Mouse (Mus musculus) thymus, postnatal 4 days (tissue): ENCODE data around the gene Cyp2f2.

Source experiments
- DNase-seq: peaks from one replicate; pipeline ENCODE4 v3.0.0; 2021

Cyp2f2 gene

GRCm38 (mm10) chr7:27119676-27120075 lies at the start of gene Cyp2f2:
Cyp2f2 (plus strand) TSS chr7:27119909.
- no peak for DNase-seq

DNA sequence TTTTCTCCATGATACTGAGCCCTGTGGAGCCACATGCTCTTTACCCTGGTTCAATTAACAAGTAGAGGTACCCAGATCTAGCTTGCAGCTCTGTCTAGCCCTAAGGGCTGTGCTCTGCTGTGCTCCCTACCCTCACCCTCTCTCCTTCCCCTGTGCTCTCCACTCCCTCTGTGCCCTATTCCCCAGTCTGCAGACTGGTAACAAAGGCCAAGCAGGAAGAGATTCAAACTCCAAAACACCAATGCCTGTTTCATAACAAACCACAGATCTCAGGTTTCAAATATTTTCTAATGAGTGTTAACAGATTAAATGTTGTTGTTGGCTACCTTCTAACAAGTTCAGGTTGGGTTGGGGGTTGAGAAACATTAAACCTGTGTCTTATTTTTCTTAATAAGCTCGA lies 41.1 kb upstream of the Cyp2f2 start:
- DNase-seq = no peak

DNA sequence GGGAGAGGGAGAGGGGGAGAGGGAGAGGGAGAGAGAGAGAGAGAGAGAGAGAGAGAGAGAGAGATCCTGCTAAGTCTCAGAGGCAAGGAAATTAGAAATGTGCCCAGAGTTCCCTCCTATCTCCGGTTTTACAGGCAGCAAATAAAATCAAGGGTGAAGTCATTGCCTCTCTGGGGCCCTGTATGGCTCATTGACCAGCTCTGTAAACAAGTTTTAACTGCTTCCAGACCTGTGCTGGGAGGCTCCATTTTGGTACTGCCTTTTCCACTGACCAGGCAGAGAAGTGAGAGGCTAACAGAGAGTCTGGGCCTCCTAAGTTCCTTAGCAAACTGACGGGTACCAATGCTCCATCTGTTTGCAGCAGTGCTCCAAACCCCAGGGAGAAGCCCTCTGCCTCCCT lies 38.1 kb upstream of the Cyp2f2 start:
- no peak for DNase-seq

DNA sequence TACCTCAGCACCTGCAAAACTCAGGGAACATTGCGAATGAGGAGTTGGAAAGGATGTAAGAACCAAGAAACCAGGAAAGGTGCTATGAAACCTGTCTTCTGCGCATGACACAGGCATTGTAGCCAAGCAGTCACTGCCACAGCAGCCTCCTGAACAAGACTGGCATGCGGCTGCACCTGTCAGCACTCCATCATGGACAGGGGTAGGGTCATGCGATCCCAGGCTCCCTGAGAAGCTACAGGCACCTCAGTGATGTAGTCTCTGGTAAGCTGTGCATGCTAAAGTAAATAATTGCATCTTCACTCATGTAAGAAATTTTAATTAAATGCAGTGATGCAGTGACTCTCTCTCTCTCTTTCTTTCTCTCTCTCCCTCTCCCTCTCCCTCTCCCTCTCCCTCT lies 28.7 kb upstream of the Cyp2f2 start:
- DNase-seq = no peak

GRCm38 (mm10) chr7:27092038-27092703 lies 27.5 kb upstream of the Cyp2f2 start:
- no peak for DNase-seq

- no peak for DNase-seq
Measured at GRCm38 (mm10) chr7:27092882-27093281, 26.8 kb upstream of the Cyp2f2 start.

DNA sequence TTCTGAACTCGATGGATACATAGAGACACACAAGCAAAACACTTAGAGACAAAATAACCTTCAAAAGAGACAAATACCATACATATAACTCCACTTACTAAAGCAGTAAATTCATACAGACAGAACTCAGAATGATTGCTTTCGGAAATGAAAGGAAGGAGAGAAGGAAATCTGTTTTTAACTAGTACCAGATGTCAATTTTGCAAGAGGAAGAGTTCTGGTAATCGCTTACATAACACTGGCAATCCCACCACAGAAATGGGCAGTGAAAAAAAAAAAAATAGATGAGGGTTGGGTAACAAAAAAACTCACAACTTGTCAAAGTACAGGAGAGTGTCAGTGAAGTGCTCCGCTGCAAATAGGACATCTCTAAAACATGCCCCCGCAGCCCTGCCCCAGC lies 14.8 kb upstream of the Cyp2f2 start:
- no peak for DNase-seq

GRCm38 (mm10) chr7:27110327-27110726 lies 9.4 kb upstream of the Cyp2f2 start:
- no peak for DNase-seq

GRCm38 (mm10) chr7:27111038-27111437 lies 8.7 kb upstream of the Cyp2f2 start:
- no peak for DNase-seq

- DNase-seq = no peak
Measured at GRCm38 (mm10) chr7:27111987-27112386, 7.7 kb upstream of the Cyp2f2 start.

DNA sequence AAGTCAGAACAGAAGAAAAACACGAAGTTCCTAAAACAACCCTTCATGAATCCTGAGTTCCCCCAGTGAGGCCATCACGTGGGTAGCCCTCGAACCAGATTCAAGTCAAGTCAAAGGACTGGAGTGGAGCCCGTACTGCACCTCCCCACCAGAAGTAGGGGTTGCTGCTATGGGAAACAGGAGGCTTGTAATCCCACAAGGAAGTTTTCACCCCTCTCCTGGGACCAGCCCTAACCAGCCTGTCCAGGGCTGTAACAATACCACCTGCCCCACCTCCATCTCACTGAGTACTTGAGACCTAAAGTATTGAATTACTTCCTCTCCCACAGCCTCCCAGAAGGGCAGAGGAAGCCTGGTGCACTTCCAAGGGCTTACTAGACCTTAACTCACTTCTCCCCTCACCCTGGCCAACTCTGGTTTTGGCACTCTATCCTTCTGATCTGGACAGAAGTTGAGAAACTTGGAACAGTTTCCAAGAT lies 1.6 kb upstream of the Cyp2f2 start:
- DNase-seq = no peak

GRCm38 (mm10) chr7:27124305-27124832 lies 4.7 kb downstream of the Cyp2f2 start:
- no peak for DNase-seq

- no peak for DNase-seq
Measured at GRCm38 (mm10) chr7:27124969-27125368, 5.3 kb downstream of the Cyp2f2 start.

- peak; percentile 52 for DNase-seq
Measured at GRCm38 (mm10) chr7:27128162-27128561, 8.5 kb downstream of the Cyp2f2 start.

- no peak for DNase-seq
Measured at GRCm38 (mm10) chr7:27128946-27129345, 9.2 kb downstream of the Cyp2f2 start.

- DNase-seq = no peak
Measured at GRCm38 (mm10) chr7:27129811-27130210, 10.1 kb downstream of the Cyp2f2 start.

DNA sequence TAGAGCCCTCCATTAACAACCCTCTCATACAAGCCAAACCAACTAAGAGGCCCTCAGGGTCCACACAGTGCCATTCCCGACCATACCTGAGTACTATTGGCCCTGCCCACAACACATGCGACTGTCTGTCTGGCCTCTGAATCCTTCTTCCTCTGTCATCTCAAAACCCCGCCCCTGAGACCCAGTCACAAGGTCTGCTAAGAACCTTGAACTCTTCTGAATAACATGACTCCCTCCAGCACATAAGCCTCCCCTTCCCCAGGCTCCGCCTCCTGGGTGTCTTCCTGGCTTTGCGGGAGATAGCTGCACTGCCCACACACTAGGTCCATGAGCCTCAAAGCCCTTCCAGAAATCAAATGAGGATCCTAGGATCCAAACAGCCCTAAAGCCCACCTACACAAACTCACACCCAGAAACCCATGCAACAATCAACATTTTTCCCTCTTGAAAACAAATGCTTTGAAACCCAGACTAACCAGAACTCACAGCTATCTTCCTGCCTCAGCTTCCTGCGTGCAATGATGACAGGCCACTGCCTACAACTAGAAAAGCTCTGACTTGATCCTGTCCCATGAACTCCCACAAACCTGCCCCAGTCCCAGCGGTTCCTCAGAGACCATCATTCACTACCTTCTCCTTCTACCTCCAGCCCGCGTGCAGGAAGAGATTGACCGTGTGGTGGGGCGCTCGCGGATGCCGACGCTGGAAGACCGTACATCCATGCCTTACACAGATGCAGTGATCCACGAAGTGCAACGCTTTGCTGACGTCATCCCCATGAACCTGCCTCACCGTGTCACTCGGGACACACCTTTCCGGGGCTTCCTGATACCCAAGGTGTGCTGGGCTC lies 11.0 kb downstream of the Cyp2f2 start:
- DNase-seq = no peak

- no peak for DNase-seq
Measured at GRCm38 (mm10) chr7:27131387-27131786, 11.7 kb downstream of the Cyp2f2 start.

DNA sequence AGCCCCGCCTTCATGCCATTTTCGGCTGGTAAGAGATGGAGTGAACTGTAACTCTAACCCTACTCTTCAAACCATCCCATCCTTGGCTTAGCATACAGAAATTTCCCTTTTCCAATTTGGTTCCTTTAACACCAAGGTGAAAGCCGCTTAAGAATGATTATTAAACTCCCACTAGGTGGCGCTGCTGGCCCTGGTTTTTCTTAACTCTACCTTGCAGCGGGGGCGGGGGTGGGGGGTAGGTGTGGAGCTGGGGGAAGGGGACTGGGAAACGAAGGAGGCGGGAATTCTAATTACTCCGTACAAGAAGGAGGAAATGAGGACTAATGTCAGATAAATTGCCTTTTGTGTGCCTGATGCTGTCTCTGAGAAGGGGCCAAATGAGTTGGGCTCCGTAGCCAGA lies 12.9 kb downstream of the Cyp2f2 start:
- peak; percentile 69 for DNase-seq

DNA sequence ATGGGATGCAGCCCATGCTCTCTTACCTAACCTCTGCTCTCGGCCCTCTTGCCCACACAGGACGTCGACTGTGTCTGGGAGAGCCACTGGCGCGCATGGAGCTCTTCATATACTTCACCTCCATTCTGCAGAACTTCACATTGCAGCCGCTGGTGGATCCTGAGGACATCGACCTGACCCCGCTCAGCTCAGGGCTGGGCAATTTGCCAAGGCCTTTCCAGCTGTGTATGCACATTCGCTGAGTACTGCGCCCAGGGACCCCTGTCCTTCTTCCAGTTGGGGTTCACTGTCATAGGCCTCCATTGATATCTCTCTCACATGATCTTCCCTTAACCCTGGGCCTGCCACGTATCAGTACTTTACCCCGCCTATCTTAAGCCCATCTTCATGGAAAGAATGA lies 13.4 kb downstream of the Cyp2f2 start:
- no peak for DNase-seq

DNA sequence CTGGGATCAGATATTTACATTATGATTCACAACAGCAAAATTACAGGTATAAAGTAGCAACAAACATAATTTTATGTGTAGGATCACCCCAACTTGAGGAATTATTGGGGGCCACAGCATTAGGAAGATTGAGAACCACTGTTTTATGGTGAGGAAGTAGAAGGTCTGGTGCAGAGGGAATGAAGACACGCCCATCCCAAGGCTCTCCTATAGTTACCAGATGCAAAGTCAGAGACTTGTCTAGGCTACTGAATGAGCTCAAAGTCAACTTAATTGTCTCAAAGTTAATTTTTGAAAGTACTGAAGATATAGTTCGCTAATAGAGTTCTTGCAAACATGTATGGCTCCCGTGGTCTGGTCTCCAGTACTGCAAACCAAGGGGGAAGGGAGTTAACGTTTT lies 14.0 kb downstream of the Cyp2f2 start:
- DNase-seq = no peak

DNA sequence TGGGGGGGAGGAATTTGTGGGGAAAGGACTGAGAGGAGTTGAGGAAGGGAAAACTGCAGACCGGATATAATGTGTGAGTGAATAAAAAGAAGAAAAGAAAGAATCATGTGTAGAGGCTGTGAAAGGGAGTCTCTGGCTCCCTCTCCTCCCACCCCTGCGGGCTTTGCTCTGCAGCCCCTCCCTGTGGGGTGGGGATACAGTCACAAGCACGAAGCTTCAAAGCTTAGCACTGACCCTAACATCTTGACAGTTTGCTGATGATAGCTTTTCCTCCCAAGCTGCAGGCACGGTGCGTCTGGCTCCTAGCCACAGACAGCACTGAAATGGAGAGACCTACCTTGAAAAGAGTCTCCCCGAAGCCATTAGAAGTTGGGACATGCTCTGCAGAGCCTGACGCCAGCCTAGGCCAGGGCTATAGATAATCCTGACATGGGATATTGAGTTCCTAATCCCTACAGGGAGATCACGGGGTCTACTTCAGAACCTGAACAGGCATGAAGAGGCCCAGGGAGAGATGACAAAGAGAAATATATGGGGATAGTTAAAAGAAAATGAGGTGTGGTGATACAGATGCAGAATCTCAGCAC lies 16.8 kb downstream of the Cyp2f2 start:
- no peak for DNase-seq

DNA sequence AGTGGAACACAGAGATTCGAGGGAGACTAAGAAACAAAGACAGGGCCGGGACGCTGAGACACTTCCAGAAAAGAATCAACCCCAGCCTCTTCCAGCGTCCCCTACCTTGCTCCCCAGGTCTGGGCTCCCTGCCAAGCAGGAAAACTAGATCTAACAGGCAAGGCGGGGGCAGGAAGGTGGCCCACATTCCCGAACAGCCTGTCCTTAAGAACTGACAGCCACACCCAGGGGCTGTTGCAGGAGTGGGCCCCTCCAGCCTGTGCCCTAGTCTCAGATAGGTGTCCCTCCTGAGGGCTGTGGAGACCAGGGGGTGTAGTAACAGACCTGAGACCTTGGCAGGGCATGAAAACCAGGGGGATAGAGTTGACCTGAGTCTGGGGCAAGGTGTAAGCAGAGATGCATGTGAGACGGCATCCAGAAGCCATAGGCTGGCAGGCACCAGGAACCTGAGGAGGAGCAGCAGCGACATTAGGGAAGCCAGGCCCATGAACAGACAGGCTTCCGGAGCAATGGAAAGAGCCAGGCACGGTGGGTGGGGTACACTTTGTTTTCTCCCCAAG lies 33.6 kb downstream of the Cyp2f2 start, which contains the start of gene Cyp2t4:
Gene Cyp2t4, plus strand, starts transcription at position 510 of the 560 bp plus-strand sequence.
- no peak for DNase-seq
